Mouse (Mus musculus): ENCODE data around the gene 4921539E11Rik. TPM values are rescaled to one million over a fixed set of nuclear protein-coding genes. Genes with fewer than 3 reads are reported as not detected.

4921539E11Rik gene
- not detected in 2 replicates for polyA plus RNA-seq (2016; fragmentation: Nextera tagmentation; extraction: Ambion mirVana)

- WGBS, result 79% methylated on average over 2 of the region's 2 CpGs
- no peak within 1 kb of the TSS for H3K4me3 ChIP-seq
- H3K27me3 ChIP-seq (replicated peaks; ENCODE audit: low read depth, poor library complexity, severe bottlenecking), result no peaks in the 10 kb centered on the region
These were observed at the start of gene 4921539E11Rik for GRCm38 (mm10) chr4:103290763-103291162. Gene 4921539E11Rik (minus strand): TSS chr4:103290863.

GRCm38 (mm10) chr4:103335134-103335533 is 44.5 kb upstream of the 4921539E11Rik start:
- Histone ChIP-seq H3K27me3 (replicated peaks; ENCODE audit: low read depth, poor library complexity, severe bottlenecking) (no peaks in the 10 kb centered on the region), H3K4me1 (no peaks in the 10 kb centered on the region), H3K4me3 (no peak overlapping the region), H3K36me3 (replicated peaks) (peaks cover 16% of the 10 kb centered on the region), H3K9me3 (no peaks in the 10 kb centered on the region), H3K27ac (replicated peaks) (no peak overlapping the region)
- DNase-seq (ENCODE audit: low spot score), result no peak
- WGBS, result 86% methylated on average over 5 of the region's 5 CpGs

More at GRCm38 (mm10) chr4:103290763-103291162, at the start of gene 4921539E11Rik:
- no peaks in the 10 kb centered on the region for H3K4me1 ChIP-seq
- DNase-seq (ENCODE audit: low spot score), result no peak
- no peak within 1 kb of the TSS for H3K27ac ChIP-seq (replicated peaks)
- no peaks in the 10 kb centered on the region for H3K9me3 ChIP-seq
- no peaks in the 10 kb centered on the region for H3K36me3 ChIP-seq (replicated peaks)

- H3K36me3 ChIP-seq (replicated peaks), result peaks cover 16% of the 10 kb centered on the region
- no peaks in the 10 kb centered on the region for H3K4me1 ChIP-seq
- 85% methylated on average over 6 of the region's 6 CpGs for WGBS
- no peaks in the 10 kb centered on the region for H3K9me3 ChIP-seq
- no peak for DNase-seq (ENCODE audit: low spot score)
- no peak overlapping the region for H3K27ac ChIP-seq (replicated peaks)
- H3K27me3 ChIP-seq (replicated peaks; ENCODE audit: low read depth, poor library complexity, severe bottlenecking), result no peaks in the 10 kb centered on the region
- H3K4me3 ChIP-seq, result no peak overlapping the region
These were observed 38.7 kb upstream of the 4921539E11Rik start for GRCm38 (mm10) chr4:103329348-103329747.

- 70% methylated on average over 3 of the region's 3 CpGs for WGBS
- no peak overlapping the region for H3K4me3 ChIP-seq
- no peaks in the 10 kb centered on the region for H3K27me3 ChIP-seq (replicated peaks; ENCODE audit: low read depth, poor library complexity, severe bottlenecking)
- no peaks in the 10 kb centered on the region for H3K4me1 ChIP-seq
- H3K9me3 ChIP-seq, result no peaks in the 10 kb centered on the region
- no peak for DNase-seq (ENCODE audit: low spot score)
- H3K36me3 ChIP-seq (replicated peaks), result peaks cover 8% of the 10 kb centered on the region
- no peak overlapping the region for H3K27ac ChIP-seq (replicated peaks)
These were observed 36.3 kb upstream of the 4921539E11Rik start for GRCm38 (mm10) chr4:103326994-103327393.

- 68% methylated on average over 17 of the region's 17 CpGs for WGBS
- no peaks in the 10 kb centered on the region for H3K9me3 ChIP-seq
- no peaks in the 10 kb centered on the region for H3K27me3 ChIP-seq (replicated peaks; ENCODE audit: low read depth, poor library complexity, severe bottlenecking)
- peak; percentile 28 for DNase-seq (ENCODE audit: low spot score)
- H3K4me1 ChIP-seq, result no peaks in the 10 kb centered on the region
- no peak overlapping the region for H3K4me3 ChIP-seq
- no peak overlapping the region for H3K27ac ChIP-seq (replicated peaks)
- H3K36me3 ChIP-seq (replicated peaks), result no peaks in the 10 kb centered on the region; the same call in 1 of the 2 replicates
These were observed 34.2 kb upstream of the 4921539E11Rik start for GRCm38 (mm10) chr4:103324688-103325451.

- DNase-seq (ENCODE audit: low spot score), result no peak
- H3K27ac ChIP-seq (replicated peaks), result no peak overlapping the region
- H3K4me3 ChIP-seq, result no peak overlapping the region
- H3K9me3 ChIP-seq, result no peaks in the 10 kb centered on the region
- no peaks in the 10 kb centered on the region for H3K4me1 ChIP-seq
- 87% methylated on average over 6 of the region's 6 CpGs for WGBS
- no peaks in the 10 kb centered on the region; the same call in 1 of the 2 replicates for H3K36me3 ChIP-seq (replicated peaks)
- H3K27me3 ChIP-seq (replicated peaks; ENCODE audit: low read depth, poor library complexity, severe bottlenecking), result no peaks in the 10 kb centered on the region
These were observed 30.8 kb upstream of the 4921539E11Rik start for GRCm38 (mm10) chr4:103321461-103321860.

- no peak for DNase-seq (ENCODE audit: low spot score)
- H3K27ac ChIP-seq (replicated peaks), result no peak overlapping the region
- 87% methylated on average over 4 of the region's 4 CpGs for WGBS
These were observed 25.2 kb upstream of the 4921539E11Rik start for GRCm38 (mm10) chr4:103315861-103316260.

GRCm38 (mm10) chr4:103314526-103314910 is 23.9 kb upstream of the 4921539E11Rik start:
- WGBS, result 47% methylated on average over 3 of the region's 3 CpGs
- H3K27ac ChIP-seq (replicated peaks), result no peak overlapping the region

More at GRCm38 (mm10) chr4:103315861-103316260, 25.2 kb upstream of the 4921539E11Rik start:
- no peaks in the 10 kb centered on the region for H3K9me3 ChIP-seq
- H3K4me3 ChIP-seq, result no peak overlapping the region
- no peaks in the 10 kb centered on the region for H3K27me3 ChIP-seq (replicated peaks; ENCODE audit: low read depth, poor library complexity, severe bottlenecking)
- H3K4me1 ChIP-seq, result peaks cover 4% of the 10 kb centered on the region; the same call in 1 of the 2 replicates
- no peaks in the 10 kb centered on the region for H3K36me3 ChIP-seq (replicated peaks)

GRCm38 (mm10) chr4:103313587-103314525 is 23.2 kb upstream of the 4921539E11Rik start, which contains the start of gene Oma1:
Gene Oma1 (plus strand): TSS chr4:103313812.
- Histone ChIP-seq H3K27me3 (replicated peaks; ENCODE audit: low read depth, poor library complexity, severe bottlenecking) (no peaks in the 10 kb centered on the region), H3K9me3 (no peaks in the 10 kb centered on the region), H3K4me1 (peaks cover 4% of the 10 kb centered on the region; the same call in 1 of the 2 replicates), H3K27ac (replicated peaks) (peak within 1 kb of the TSS; percentile 95), H3K4me3 (peak within 1 kb of the TSS; percentile 78), H3K36me3 (replicated peaks) (no peaks in the 10 kb centered on the region)
- WGBS, result under 1% methylated on average over 61 of the region's 61 CpGs
- DNase-seq (ENCODE audit: low spot score), result peak; percentile 99

More at GRCm38 (mm10) chr4:103314526-103314910, 23.9 kb upstream of the 4921539E11Rik start:
- DNase-seq (ENCODE audit: low spot score), result no peak
- Histone ChIP-seq H3K36me3 (replicated peaks) (no peaks in the 10 kb centered on the region), H3K27me3 (replicated peaks; ENCODE audit: low read depth, poor library complexity, severe bottlenecking) (no peaks in the 10 kb centered on the region), H3K4me3 (peak overlapping the region; percentile 78), H3K9me3 (no peaks in the 10 kb centered on the region), H3K4me1 (peaks cover 4% of the 10 kb centered on the region; the same call in 1 of the 2 replicates)

- Histone ChIP-seq H3K4me3 (no peak overlapping the region), H3K9me3 (no peaks in the 10 kb centered on the region), H3K27me3 (replicated peaks; ENCODE audit: low read depth, poor library complexity, severe bottlenecking) (no peaks in the 10 kb centered on the region), H3K4me1 (no peaks in the 10 kb centered on the region), H3K36me3 (replicated peaks) (no peaks in the 10 kb centered on the region), H3K27ac (replicated peaks) (no peak overlapping the region)
- WGBS, result 88% methylated on average over 1 of the region's 1 CpGs
- no peak for DNase-seq (ENCODE audit: low spot score)
These were observed 13.2 kb upstream of the 4921539E11Rik start for GRCm38 (mm10) chr4:103303851-103304250.

- Histone ChIP-seq H3K4me3 (no peak overlapping the region), H3K27ac (replicated peaks) (no peak overlapping the region), H3K36me3 (replicated peaks) (no peaks in the 10 kb centered on the region), H3K27me3 (replicated peaks; ENCODE audit: low read depth, poor library complexity, severe bottlenecking) (no peaks in the 10 kb centered on the region), H3K4me1 (no peaks in the 10 kb centered on the region), H3K9me3 (no peaks in the 10 kb centered on the region)
- 82% methylated on average over 10 of the region's 10 CpGs for WGBS
- DNase-seq (ENCODE audit: low spot score), result no peak
These were observed 8.7 kb upstream of the 4921539E11Rik start for GRCm38 (mm10) chr4:103299342-103299741.

GRCm38 (mm10) chr4:103288342-103288741 is 2.3 kb downstream of the 4921539E11Rik start:
- H3K4me3 ChIP-seq, result no peak overlapping the region
- no peaks in the 10 kb centered on the region for H3K4me1 ChIP-seq
- no peaks in the 10 kb centered on the region for H3K9me3 ChIP-seq
- no peaks in the 10 kb centered on the region for H3K27me3 ChIP-seq (replicated peaks; ENCODE audit: low read depth, poor library complexity, severe bottlenecking)
- WGBS, result 90% methylated on average over 7 of the region's 7 CpGs
- H3K27ac ChIP-seq (replicated peaks), result no peak overlapping the region
- no peak for DNase-seq (ENCODE audit: low spot score)
- no peaks in the 10 kb centered on the region for H3K36me3 ChIP-seq (replicated peaks)

All from embryonic facial prominence, embryonic 10.5 days (tissue).